Mouse (Mus musculus): Measurements from ENCODE around the gene Trnau1ap. TPM values are rescaled to one million over a fixed set of nuclear protein-coding genes. Genes with fewer than 3 reads are reported as not detected.
"Not testable (repeated sequence)": the region's sequence is repeated elsewhere in the genome, so short reads cannot be mapped to it uniquely, and the experiment has no call there.

Gene Trnau1ap
- total RNA-seq, 2 experiments from 2014 or later = 22.4 to 24.9 TPM

DNA sequence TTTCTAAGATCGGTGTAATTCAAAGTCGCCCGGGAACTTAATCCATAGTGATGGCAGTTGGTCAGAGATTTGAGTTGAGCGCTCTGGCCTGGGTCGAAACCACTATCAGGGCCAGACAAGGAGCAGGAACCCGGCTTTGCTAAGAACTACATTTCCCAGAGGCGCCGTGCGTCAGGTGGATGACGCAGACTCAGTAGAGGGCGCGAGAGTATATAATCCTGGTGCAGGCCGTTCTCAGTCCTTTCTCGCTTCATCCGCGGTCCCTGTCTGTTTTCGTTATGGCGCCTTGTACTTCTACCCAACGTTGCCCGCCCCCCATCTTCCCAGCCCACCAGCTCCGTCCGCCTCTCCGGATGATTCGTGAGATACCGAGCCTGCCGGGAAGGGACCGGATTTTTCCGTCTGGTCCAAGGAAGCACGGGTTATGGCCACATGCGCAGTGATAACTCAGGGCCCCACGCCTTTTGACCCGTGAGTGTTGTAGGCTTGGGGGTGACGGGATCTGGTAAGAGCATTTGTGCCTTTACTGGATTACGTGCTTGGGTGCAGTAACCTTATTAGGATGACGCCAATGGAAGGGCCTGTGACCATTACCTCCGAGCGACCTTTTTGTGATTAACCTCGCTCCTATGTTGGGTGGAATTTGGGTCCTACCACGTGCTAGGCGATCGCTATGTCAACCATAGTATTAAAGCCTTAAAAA, 20.8 kb downstream of the Trnau1ap start:
- intact Hi-C loops (cut with DNase I) = loop anchor here (2.0 kb wide), 3 partner anchors 20 to 44 kb away; partner anchors contain the start of genes Rcc1, Taf12 and Trnau1ap
- peak; percentile 90 for DNase-seq (ENCODE audit: extremely low spot score in 1 of 2, low spot score in 2 of 2)
- Histone ChIP-seq H3K27ac (peak overlapping the region; percentile 93), H3K4me3 (peak overlapping the region; percentile 82)
- TF ChIP-seq CTCF (IDR thresholded peaks at IDR 0.05) = no peak

DNA sequence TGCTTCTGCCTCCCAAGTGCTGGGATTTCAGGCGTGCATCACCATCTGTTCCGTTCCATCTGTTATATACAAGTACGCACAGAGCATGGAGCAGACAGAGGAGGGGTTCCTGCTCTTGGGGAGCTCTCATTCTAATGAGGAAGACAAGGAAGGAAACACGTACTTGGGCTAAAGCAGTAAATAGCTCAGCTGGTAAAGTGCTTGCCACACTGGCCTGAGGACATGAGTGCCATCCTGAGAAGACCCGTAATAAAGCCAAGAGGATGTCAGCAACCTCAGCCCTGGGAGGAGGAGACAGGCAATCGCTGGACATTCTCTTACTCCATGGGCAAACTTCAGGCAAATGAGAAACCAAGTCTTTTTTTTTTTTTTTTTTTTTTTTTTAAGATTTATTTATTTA, 23.3 kb downstream of the Trnau1ap start:
- Histone ChIP-seq H3K27ac (no peak overlapping the region), H3K4me3 (no peak overlapping the region)
- intact Hi-C loops (cut with DNase I) = no loop called here
- TF ChIP-seq CTCF (IDR thresholded peaks at IDR 0.05) = no peak
- no peak for DNase-seq (ENCODE audit: extremely low spot score in 1 of 2, low spot score in 2 of 2)

DNA sequence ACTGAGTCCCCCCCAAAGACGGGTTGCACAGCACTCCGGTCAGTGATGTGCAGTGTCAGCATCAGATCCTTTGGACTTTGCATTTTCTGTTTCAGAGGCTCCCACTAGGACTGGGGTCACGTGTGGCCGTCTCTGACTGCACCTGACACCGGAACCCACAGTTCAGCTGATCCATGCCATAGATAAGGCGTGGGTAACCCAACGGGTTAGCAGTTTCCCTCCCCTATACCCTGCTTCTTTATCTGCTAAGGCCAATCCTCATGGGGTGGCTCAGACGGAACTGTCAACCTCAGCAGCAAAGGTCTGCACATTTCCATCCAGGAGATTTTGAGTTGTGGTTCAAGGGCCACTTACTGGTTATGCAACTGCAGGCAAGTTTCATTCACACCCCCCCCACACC, 24.1 kb downstream of the Trnau1ap start:
- Histone ChIP-seq H3K27ac (no peak overlapping the region), H3K4me3 (no peak overlapping the region)
- no peak for DNase-seq (ENCODE audit: extremely low spot score in 1 of 2, low spot score in 2 of 2)
- intact Hi-C loops (cut with DNase I) = no loop called here
- TF ChIP-seq CTCF (IDR thresholded peaks at IDR 0.05) = no peak

DNA sequence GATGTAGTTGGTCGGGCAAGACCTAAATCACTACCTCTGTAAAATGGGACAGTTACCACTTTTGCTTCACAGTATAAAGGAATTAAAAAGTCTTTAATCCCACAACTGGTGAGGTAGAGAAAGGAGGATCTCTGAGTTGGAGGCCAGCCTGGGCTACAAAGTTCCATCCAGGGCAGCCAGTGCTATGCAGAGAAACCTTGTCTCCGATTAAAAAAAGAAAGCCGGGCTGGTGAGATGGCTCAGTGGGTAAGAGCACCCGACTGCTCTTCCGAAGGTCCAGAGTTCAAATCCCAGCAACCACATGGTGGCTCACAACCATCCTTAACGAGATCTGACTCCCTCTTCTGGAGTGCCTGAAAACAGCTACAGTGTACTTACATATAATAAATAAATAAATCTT, 25.9 kb downstream of the Trnau1ap start:
- intact Hi-C loops (cut with DNase I); DNase-seq (ENCODE audit: extremely low spot score in 1 of 2, low spot score in 2 of 2); H3K27ac ChIP-seq: not testable (repeated sequence)
- peak; percentile 0; the same call in 1 of the 2 replicates for TF ChIP-seq CTCF (IDR thresholded peaks at IDR 0.05)
- H3K4me3 ChIP-seq = peak overlapping the region; percentile 54

DNA sequence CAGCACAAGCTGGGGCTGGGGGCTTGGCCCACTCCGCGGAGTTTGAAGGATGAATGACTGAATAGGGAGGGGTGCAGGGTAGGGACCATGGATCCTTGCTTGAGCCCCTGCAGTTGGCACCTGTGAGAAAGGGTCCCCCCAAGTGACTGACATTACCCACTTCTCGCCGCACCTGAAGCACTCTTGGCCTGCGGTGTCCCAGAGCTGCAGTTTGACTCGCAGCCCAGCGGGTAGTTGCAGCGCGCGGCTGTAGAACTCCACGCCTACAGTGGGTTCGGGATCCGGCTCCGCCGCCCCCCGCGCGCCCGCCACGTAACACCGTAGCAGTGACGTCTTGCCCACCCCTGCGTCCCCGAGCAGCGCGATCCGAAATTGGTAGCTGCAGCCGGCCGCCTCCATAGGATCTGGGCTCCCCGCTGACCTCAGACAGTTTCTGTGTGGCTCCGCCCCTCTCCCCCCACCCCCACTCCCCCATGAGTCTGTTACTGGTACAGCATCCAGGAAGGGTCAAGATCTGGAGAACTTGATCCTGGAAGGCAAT, 26.3 kb downstream of the Trnau1ap start, which contains the start of gene Rab42:
Gene Rab42, minus strand, starts transcription at position 447 of the 541 bp plus-strand sequence.
- DNase-seq (ENCODE audit: extremely low spot score in 1 of 2, low spot score in 2 of 2) = peak; percentile 68 to 71
- peak within 1 kb of the TSS; percentile 71 for H3K27ac ChIP-seq
- peak within 1 kb of the TSS; percentile 54 for H3K4me3 ChIP-seq
- intact Hi-C loops (cut with DNase I) = no loop called here
- peak; percentile 30 for TF ChIP-seq CTCF (IDR thresholded peaks at IDR 0.05)

DNA sequence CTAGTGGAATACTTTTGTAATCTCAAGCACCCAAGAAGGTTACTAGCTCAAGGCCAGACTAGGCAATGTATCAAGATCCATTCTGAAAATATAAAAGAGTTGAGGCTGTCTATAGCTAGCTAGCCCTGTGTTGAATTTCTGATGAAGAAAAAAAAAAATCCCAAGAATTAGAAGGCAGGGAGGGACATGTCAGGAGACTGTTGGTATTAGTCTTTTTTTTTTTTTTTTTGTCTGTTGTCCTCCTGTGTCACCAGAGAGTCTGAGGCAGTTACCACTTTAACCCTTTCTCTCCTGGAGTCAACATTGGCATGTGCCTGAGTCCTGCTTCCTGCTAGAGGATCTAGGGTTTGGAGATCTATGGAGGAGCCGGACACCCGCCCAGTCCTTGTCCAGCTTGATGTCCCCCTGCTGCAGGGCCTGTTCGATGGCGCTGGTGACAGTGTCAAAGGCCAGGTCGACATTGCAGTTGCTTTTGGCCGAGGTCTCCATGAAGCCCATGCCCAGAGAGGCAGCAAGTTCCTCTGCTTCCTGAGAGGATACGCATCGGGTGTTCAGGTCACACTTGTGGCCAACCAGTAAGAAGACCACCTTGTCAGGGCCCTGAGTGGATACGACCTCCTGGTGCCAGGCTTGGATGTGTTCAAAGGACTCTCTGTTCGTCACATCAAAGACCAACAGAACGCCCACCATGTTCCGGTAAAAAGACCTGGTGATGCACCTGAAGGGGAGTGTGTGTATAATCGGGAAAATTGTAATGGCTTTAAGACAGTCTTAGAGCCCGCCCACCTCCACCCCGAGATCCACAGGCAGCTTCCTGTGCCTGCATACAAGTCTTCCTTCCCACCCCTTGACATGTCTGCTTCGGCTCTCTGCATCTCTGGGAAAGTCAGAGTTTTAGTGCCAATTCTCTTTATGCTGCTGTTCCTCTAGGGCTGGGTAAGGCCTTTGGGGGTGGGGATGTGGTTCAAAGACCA, 27.1 kb downstream of the Trnau1ap start:
- TF ChIP-seq CTCF (IDR thresholded peaks at IDR 0.05) = no peak
- DNase-seq (ENCODE audit: extremely low spot score in 1 of 2, low spot score in 2 of 2) = no peak
- H3K27ac ChIP-seq = peak overlapping the region; percentile 71
- intact Hi-C loops (cut with DNase I) = no loop called here
- H3K4me3 ChIP-seq = peak overlapping the region; percentile 54

DNA sequence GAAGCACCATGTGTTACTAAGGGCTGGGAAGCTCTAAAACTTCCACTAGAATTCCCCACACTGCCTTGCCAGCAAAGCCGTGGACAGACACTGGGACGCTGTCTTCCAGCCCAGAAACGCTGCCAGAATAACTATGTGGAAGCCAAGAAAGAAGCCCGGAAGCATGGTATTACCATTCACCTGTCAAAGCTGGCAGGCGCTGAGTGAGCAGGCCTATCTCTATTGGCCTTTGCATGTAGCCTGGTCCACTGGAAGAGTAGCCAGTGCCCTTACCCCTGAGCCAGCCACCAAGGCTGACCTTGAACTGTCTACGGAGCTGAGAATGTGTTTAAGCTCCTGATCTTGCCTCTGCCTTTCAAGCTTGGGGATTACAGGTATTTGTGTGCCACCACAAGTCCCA, 27.9 kb downstream of the Trnau1ap start:
- no peak for TF ChIP-seq CTCF (IDR thresholded peaks at IDR 0.05)
- Histone ChIP-seq H3K4me3 (no peak overlapping the region), H3K27ac (no peak overlapping the region)
- DNase-seq (ENCODE audit: extremely low spot score in 1 of 2, low spot score in 2 of 2) = no peak
- intact Hi-C loops (cut with DNase I) = no loop called here

DNA sequence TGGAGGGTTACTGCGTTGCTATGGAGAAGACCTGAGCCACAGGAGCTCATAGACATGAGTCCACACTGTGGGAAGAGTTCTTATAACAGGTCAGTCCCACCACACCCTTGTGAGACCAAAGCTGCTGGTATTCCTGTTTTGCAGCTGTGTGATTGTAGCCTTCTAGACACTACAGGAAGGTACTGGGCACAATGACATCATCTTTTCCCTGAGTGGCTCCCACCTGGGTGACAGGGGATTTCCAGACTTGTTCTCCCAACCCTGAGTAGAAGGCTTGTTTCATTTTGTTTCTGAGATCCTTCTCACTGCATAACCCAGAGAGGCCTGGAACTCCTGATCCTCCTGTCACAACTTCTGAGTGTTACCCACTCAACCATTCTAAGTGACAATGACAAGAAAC, 29.5 kb downstream of the Trnau1ap start:
- DNase-seq (ENCODE audit: extremely low spot score in 1 of 2, low spot score in 2 of 2) = no peak
- Histone ChIP-seq H3K4me3 (no peak overlapping the region), H3K27ac (no peak overlapping the region)
- no peak for TF ChIP-seq CTCF (IDR thresholded peaks at IDR 0.05)
- intact Hi-C loops (cut with DNase I) = no loop called here

DNA sequence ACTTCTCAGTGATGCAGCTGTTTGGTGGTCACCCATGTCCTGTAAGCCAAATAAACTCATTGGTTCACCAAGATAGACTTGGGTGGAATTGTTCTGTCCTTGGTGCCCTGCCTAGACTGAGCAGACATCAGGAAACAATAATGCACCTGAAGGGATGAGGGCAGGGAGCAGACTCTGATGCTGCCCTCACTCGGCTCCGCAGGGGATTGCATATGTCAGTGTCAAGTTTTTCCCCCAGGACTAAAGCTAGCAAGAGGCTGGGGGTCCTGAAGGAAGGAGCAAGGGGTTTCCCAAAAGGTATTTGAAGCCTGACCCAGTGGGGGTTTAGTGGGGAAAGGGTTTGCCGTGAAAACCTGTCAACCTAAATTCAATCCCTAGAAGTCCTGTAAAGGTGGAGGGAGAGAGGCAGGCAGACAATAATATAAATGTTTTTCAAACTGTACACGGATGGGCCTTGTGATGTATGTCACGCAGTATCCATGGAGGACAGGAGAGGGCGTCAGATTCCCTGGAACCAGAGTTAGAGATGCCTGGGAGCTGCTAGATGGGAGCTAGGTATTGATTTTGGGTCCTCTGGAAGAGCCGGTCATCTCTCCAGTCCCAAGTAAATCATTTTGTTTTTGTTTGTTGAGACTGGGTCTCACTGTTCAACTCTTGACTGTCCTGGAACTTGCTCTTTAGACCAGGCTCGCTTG, 33.5 kb downstream of the Trnau1ap start:
- intact Hi-C loops (cut with DNase I) = no loop called here
- no peak overlapping the region for H3K27ac ChIP-seq
- peak; percentile 23 for TF ChIP-seq CTCF (IDR thresholded peaks at IDR 0.05)

DNA sequence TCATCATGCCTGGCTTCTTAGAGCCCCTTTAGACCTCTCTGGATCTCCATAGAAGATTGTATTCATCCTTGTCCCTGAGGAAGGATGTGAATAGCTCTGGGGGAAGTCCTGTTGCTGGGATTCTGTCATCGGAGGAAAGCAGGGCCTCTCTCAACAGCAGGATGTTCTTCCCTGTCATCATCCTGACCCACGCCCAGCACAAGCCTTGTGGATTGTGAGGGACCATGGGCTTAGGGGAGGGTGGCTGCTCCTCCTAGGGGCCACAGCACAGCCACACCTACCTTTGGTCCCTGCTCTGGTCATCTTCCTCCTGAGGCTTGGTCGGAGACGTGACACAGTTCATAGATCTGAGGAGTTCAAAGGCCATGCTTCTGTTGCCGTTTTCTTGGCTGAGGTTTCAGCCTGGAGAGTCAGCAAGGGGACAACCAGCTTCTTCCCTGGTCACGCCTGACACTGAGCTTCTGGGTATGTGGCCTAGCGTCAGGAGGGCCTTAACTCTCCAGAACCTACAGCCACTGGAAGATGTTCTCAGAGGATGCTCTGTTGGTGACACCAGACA, 35.6 kb downstream of the Trnau1ap start:
- DNase-seq (ENCODE audit: extremely low spot score in 1 of 2, low spot score in 2 of 2) = no peak
- Histone ChIP-seq H3K27ac (no peak overlapping the region), H3K4me3 (no peak overlapping the region)
- no peak for TF ChIP-seq CTCF (IDR thresholded peaks at IDR 0.05)
- intact Hi-C loops (cut with DNase I) = loop anchor here (5.0 kb wide), 3 partner anchors 54 to 219 kb away; partner anchors contain the start of gene Sesn2

More for the DNA sequence above, 33.5 kb downstream of the Trnau1ap start:
- H3K4me3 ChIP-seq = no peak overlapping the region
- DNase-seq (ENCODE audit: extremely low spot score in 1 of 2, low spot score in 2 of 2) = no peak

DNA sequence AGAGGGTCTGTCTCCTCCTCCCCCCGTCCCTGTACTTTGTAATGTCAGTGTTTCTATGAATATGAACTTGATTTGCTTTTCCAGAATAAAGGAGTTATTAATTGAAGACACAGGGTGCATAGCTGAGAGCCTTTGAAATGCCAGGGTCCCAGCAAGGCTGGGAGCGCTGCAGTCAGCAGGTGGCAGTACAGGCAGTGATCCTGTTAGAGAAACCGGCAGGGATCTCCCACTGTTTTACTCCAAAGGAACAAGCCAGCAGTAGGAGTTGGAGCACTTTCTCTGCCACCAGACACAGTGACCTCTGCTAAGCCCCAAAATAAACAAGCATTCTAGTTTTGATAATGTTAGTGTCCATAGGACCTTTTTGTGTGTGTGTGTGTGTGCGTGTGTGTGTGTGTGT, 36.4 kb downstream of the Trnau1ap start:
- Histone ChIP-seq H3K27ac (no peak overlapping the region), H3K4me3 (no peak overlapping the region)
- intact Hi-C loops (cut with DNase I) = loop anchor here (5.0 kb wide), 3 partner anchors 54 to 219 kb away; partner anchors contain the start of gene Sesn2
- TF ChIP-seq CTCF (IDR thresholded peaks at IDR 0.05) = peak; percentile 67
- DNase-seq (ENCODE audit: extremely low spot score in 1 of 2, low spot score in 2 of 2) = no peak

All from left cerebral cortex, adult 2 months (tissue).